Mouse (Mus musculus) midbrain, embryonic 16.5 days (tissue): ENCODE measurements around the gene Ltbr. TPM values are rescaled to one million over a fixed set of nuclear protein-coding genes. Genes with fewer than 3 reads are reported as not detected.

Experiments used
- ATAC-seq: fragments of 200-750 bp; cut with Nextera tagmentation; 2 replicates; pipeline ENCODE4 v1.8.0; 2017; ENCODE audit warnings: moderate TSS enrichment
- H3K27ac ChIP-seq: fragments of 300-500 bp; sonication (generic); 2 replicates; pipeline ENCODE4 v1.5.1; 2014; ENCODE audit warnings: mild to moderate bottlenecking, low read length, mixed read lengths
- H3K27me3 ChIP-seq: fragments of 300-500 bp; sonication (generic); 2 replicates; pipeline ENCODE4 v1.6.1; 2014; ENCODE audit warnings: low read depth, low read length, mixed read lengths; ENCODE audit not compliant: control insufficient read depth, insufficient read depth
- H3K36me3 ChIP-seq: fragments of 300-500 bp; sonication (generic); 2 replicates; pipeline ENCODE4 v1.6.1; 2014; ENCODE audit warnings: mild to moderate bottlenecking, low read length, moderate library complexity, mixed read lengths; ENCODE audit not compliant: control insufficient read depth, insufficient read depth
- H3K4me1 ChIP-seq: fragments of 300-500 bp; sonication (generic); 2 replicates; pipeline ENCODE4 v1.6.1; 2014; ENCODE audit warnings: mild to moderate bottlenecking, low read length, mixed read lengths; ENCODE audit not compliant: control insufficient read depth, insufficient read depth
- H3K4me2 ChIP-seq: fragments of 300-500 bp; sonication (generic); 2 replicates; pipeline ENCODE4 v1.6.1; 2014; ENCODE audit warnings: mild to moderate bottlenecking, low read length, mixed read lengths
- H3K4me3 ChIP-seq: fragments of 300-500 bp; sonication (generic); 2 replicates; pipeline ENCODE4 v1.5.1; 2014; ENCODE audit warnings: low read depth, mild to moderate bottlenecking, low read length, moderate library complexity, mixed read lengths
- H3K9ac ChIP-seq: fragments of 300-500 bp; sonication (generic); 2 replicates; pipeline ENCODE4 v1.6.1; 2014; ENCODE audit warnings: low read depth, low read length, mixed read lengths
- H3K9me3 ChIP-seq: fragments of 300-500 bp; sonication (generic); replicated peaks from 2 replicates; pipeline ENCODE4 v1.6.1; 2014; ENCODE audit warnings: mild to moderate bottlenecking, low read length, mixed read lengths; ENCODE audit not compliant: control insufficient read depth, poor library complexity, severe bottlenecking
- WGBS: fragments of 180-500 bp; shearing (Covaris S2); extraction: QIAGEN DNeasy Blood & Tissue Kit; methylation state at CpG from one replicate; pipeline ENCODE4 v1.1.7; 2014; 5-methylcytosine and 5-hydroxymethylcytosine counted together
- polyA plus RNA-seq: library from polyadenylated mRNA; unstranded; fragments of >200 nt; fragmentation: Nextera tagmentation; extraction: Ambion mirVana; gene quantifications from 2 replicates; pipeline ENCODE4 v1.2.1, GENCODE M21; 2015

The Ltbr gene
- polyA plus RNA-seq, 1 experiment from 2014 or later: 16.0 TPM

DNA sequence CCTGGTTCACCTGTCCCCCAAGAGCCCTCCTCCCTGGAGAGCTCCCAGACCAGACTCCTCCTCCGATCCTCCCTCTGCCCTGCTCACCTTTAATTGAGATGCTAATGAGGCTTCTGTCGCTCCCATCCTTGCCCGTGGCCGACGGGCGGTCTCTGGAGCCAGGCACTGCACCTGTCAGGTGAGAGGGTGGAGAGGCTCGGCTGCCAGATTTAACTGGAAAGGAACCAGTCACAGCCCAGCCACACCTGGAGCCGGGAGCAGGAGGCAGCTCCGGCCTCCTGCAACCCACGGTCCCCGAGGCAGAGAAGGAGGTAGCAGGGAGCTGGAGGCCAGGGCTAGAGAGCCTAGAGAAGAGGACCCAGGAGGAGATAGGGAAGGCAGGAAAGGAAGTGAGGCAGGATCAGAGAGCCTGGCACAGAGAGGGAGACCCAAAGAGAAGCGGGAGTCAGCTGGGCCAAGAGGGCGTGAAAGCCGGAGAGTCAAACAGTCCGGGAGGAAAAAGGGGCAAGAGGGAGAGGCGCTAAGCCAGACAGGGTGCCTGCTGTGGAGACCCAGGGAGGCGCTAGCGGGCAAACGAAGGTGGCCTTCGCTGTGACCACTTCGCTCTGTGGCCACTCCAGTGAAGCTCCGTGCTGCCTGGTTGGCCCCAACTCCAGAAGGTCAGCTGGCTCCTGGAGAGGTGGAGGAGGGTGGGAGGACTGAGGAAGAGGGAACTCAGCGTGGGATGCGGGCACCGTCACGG lies 7.6 kb upstream of the Ltbr start:
- no peak for ATAC-seq
- Histone ChIP-seq H3K27ac (no peak overlapping the region), H3K27me3 (peaks cover 22% of the 10 kb centered on the region), H3K9me3 (no peaks in the 10 kb centered on the region), H3K4me3 (no peak overlapping the region), H3K4me1 (no peaks in the 10 kb centered on the region), H3K4me2 (no peak overlapping the region), H3K36me3 (no peaks in the 10 kb centered on the region), H3K9ac (no peak overlapping the region)
- 7% methylated on average over 25 of the region's 26 CpGs for WGBS

GRCm38 (mm10) chr6:125320323-125320722 lies 6.6 kb upstream of the Ltbr start, which contains the start of gene Scnn1a:
TSS of gene Scnn1a (plus strand) at chr6:125320659.
- Histone ChIP-seq H3K4me1 (no peaks in the 10 kb centered on the region), H3K27ac (no peak within 1 kb of the TSS), H3K36me3 (no peaks in the 10 kb centered on the region), H3K4me3 (no peak within 1 kb of the TSS), H3K9me3 (no peaks in the 10 kb centered on the region), H3K27me3 (peaks cover 22% of the 10 kb centered on the region), H3K4me2 (no peak within 1 kb of the TSS), H3K9ac (no peak within 1 kb of the TSS)
- WGBS: 95% methylated on average over 1 of the region's 1 CpGs
- no peak for ATAC-seq

- H3K9ac ChIP-seq: no peak overlapping the region
- no peaks in the 10 kb centered on the region for H3K36me3 ChIP-seq
- no peak overlapping the region for H3K4me3 ChIP-seq
- H3K4me2 ChIP-seq: no peak overlapping the region
- H3K27me3 ChIP-seq: peaks cover 22% of the 10 kb centered on the region
- no peak for ATAC-seq
- no peaks in the 10 kb centered on the region for H3K4me1 ChIP-seq
- no peak overlapping the region for H3K27ac ChIP-seq
- H3K9me3 ChIP-seq: no peaks in the 10 kb centered on the region
Measured at GRCm38 (mm10) chr6:125319919-125320296, 6.2 kb upstream of the Ltbr start.

- no peak overlapping the region for H3K27ac ChIP-seq
- WGBS: 74% methylated on average over 15 of the region's 15 CpGs
- H3K4me1 ChIP-seq: peaks cover 1% of the 10 kb centered on the region; the same call in 1 of the 2 replicates
- peaks cover 22% of the 10 kb centered on the region for H3K27me3 ChIP-seq
- no peaks in the 10 kb centered on the region for H3K9me3 ChIP-seq
- ATAC-seq: no peak
- no peaks in the 10 kb centered on the region for H3K36me3 ChIP-seq
- H3K4me3 ChIP-seq: no peak overlapping the region
- no peak overlapping the region for H3K9ac ChIP-seq
- no peak overlapping the region for H3K4me2 ChIP-seq
Measured at GRCm38 (mm10) chr6:125318981-125319918, 5.6 kb upstream of the Ltbr start.

- Histone ChIP-seq H3K27ac (no peak overlapping the region), H3K27me3 (peaks cover 17% of the 10 kb centered on the region), H3K36me3 (no peaks in the 10 kb centered on the region), H3K9me3 (no peaks in the 10 kb centered on the region), H3K4me2 (no peak overlapping the region), H3K4me3 (no peak overlapping the region), H3K9ac (no peak overlapping the region), H3K4me1 (peaks cover 13% of the 10 kb centered on the region)
- no peak for ATAC-seq
- WGBS: 60% methylated on average over 7 of the region's 7 CpGs
Measured at GRCm38 (mm10) chr6:125317077-125317476, 3.4 kb upstream of the Ltbr start.

- 81% methylated on average over 6 of the region's 6 CpGs for WGBS
Measured at GRCm38 (mm10) chr6:125314746-125315145, 1.1 kb upstream of the Ltbr start.

GRCm38 (mm10) chr6:125314231-125314563 lies 512 bp upstream of the Ltbr start:
- Histone ChIP-seq H3K27me3 (no peaks in the 10 kb centered on the region), H3K4me1 (peaks cover 13% of the 10 kb centered on the region), H3K36me3 (no peaks in the 10 kb centered on the region), H3K27ac (no peak overlapping the region), H3K9me3 (no peaks in the 10 kb centered on the region), H3K9ac (peak overlapping the region; percentile 66), H3K4me2 (peak overlapping the region; percentile 55), H3K4me3 (peak overlapping the region; percentile 31; the same call in 1 of the 2 replicates)
- 46% methylated on average over 7 of the region's 7 CpGs for WGBS
- peak; percentile 38 for ATAC-seq

More at GRCm38 (mm10) chr6:125314746-125315145, 1.1 kb upstream of the Ltbr start:
- H3K4me2 ChIP-seq: no peak overlapping the region
- H3K36me3 ChIP-seq: no peaks in the 10 kb centered on the region
- H3K9me3 ChIP-seq: no peaks in the 10 kb centered on the region
- H3K4me3 ChIP-seq: no peak overlapping the region
- no peaks in the 10 kb centered on the region for H3K27me3 ChIP-seq
- no peak for ATAC-seq
- no peak overlapping the region for H3K27ac ChIP-seq
- peaks cover 13% of the 10 kb centered on the region for H3K4me1 ChIP-seq
- H3K9ac ChIP-seq: no peak overlapping the region

DNA sequence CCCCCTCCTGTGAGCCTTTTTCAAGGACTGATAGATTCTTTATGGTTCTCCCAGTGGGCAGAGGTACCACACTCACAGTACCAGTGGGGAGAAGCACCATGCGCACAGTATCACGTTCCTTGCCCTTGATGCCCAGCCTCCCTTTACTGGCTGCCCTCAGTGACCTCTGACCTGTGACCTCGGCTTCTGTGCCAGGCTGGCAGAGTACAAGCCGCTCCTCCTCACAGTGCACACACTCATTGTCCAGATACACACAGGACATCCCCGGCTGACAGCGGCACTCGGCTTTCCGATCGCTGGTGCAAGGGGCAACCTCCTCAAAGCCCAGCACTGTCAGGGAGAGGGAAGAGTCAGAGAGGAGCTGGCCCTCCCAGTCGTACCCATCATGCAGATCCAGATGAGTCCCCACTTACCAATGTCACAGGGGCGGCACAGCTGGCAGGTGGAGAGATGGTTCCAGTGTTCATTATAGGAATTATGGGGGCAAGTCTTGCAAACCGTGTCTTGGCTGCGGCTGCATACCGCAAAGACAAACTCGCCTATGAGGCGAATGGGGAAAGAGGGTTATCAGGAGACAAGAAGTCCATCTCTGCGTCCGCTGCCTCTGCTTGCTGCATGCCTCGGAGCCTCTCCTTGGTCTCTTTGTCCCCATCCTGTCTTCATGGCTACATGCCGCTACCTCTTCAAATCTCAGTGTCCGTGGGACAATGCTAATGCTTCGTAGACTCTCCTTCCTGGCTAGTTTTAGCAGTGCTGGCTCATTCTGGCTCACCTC lies 917 bp downstream of the Ltbr start:
- H3K9me3 ChIP-seq: no peaks in the 10 kb centered on the region
- peaks cover 13% of the 10 kb centered on the region for H3K4me1 ChIP-seq
- 73% methylated on average over 22 of the region's 22 CpGs for WGBS
- H3K4me2 ChIP-seq: peak overlapping the region; percentile 55
- H3K4me3 ChIP-seq: peak overlapping the region; percentile 31
- H3K9ac ChIP-seq: peak overlapping the region; percentile 66; the same call in 1 of the 2 replicates
- no peaks in the 10 kb centered on the region for H3K27me3 ChIP-seq
- no peaks in the 10 kb centered on the region for H3K36me3 ChIP-seq
- no peak overlapping the region for H3K27ac ChIP-seq
- peak; percentile 8; the same call in 1 of the 2 replicates for ATAC-seq
